Mouse (Mus musculus): ENCODE data around the gene Tsc22d1.

Tsc22d1 gene

GRCm38 (mm10) chr14:76442160-76442559 is 27.4 kb downstream of the Tsc22d1 start:
- no peak for DNase-seq (ENCODE audit: low read depth, low spot score)

- no peak for DNase-seq (ENCODE audit: low read depth, low spot score)
Measured at GRCm38 (mm10) chr14:76448987-76449386, 34.2 kb downstream of the Tsc22d1 start.

- DNase-seq (ENCODE audit: low read depth, low spot score) = no peak
Measured at GRCm38 (mm10) chr14:76451011-76451410, 36.2 kb downstream of the Tsc22d1 start.

GRCm38 (mm10) chr14:76452751-76453360 is 38.1 kb downstream of the Tsc22d1 start:
- no peak for DNase-seq (ENCODE audit: low read depth, low spot score)

- DNase-seq (ENCODE audit: low read depth, low spot score) = no peak
Measured at GRCm38 (mm10) chr14:76454673-76455072, 39.9 kb downstream of the Tsc22d1 start.

- no peak for DNase-seq (ENCODE audit: low read depth, low spot score)
Measured at GRCm38 (mm10) chr14:76455159-76455558, 40.4 kb downstream of the Tsc22d1 start.

GRCm38 (mm10) chr14:76457696-76458095 is 42.9 kb downstream of the Tsc22d1 start:
- no peak for DNase-seq (ENCODE audit: low read depth, low spot score)

- no peak for DNase-seq (ENCODE audit: low read depth, low spot score)
Measured at GRCm38 (mm10) chr14:76460181-76460580, 45.4 kb downstream of the Tsc22d1 start.

GRCm38 (mm10) chr14:76461182-76461775 is 46.5 kb downstream of the Tsc22d1 start:
- DNase-seq (ENCODE audit: low read depth, low spot score) = no peak

GRCm38 (mm10) chr14:76463414-76464098 is 48.8 kb downstream of the Tsc22d1 start:
- no peak for DNase-seq (ENCODE audit: low read depth, low spot score)

GRCm38 (mm10) chr14:76464967-76465366 is 50.2 kb downstream of the Tsc22d1 start:
- DNase-seq (ENCODE audit: low read depth, low spot score) = no peak

GRCm38 (mm10) chr14:76466641-76467323 is 52.0 kb downstream of the Tsc22d1 start:
- DNase-seq (ENCODE audit: low read depth, low spot score) = peak; percentile 53

- no peak for DNase-seq (ENCODE audit: low read depth, low spot score)
Measured at GRCm38 (mm10) chr14:76467932-76468331, 53.2 kb downstream of the Tsc22d1 start.

- DNase-seq (ENCODE audit: low read depth, low spot score) = no peak
Measured at GRCm38 (mm10) chr14:76471301-76471700, 56.5 kb downstream of the Tsc22d1 start.

- DNase-seq (ENCODE audit: low read depth, low spot score) = no peak
Measured at GRCm38 (mm10) chr14:76472487-76472886, 57.7 kb downstream of the Tsc22d1 start.

GRCm38 (mm10) chr14:76473404-76473803 is 58.6 kb downstream of the Tsc22d1 start:
- DNase-seq (ENCODE audit: low read depth, low spot score) = peak; percentile 74

GRCm38 (mm10) chr14:76474165-76474564 is 59.4 kb downstream of the Tsc22d1 start:
- DNase-seq (ENCODE audit: low read depth, low spot score) = peak; percentile 31

- no peak for DNase-seq (ENCODE audit: low read depth, low spot score)
Measured at GRCm38 (mm10) chr14:76476770-76477169, 62.0 kb downstream of the Tsc22d1 start.

GRCm38 (mm10) chr14:76478076-76478475 is 63.3 kb downstream of the Tsc22d1 start:
- DNase-seq (ENCODE audit: low read depth, low spot score) = no peak

- no peak for DNase-seq (ENCODE audit: low read depth, low spot score)
Measured at GRCm38 (mm10) chr14:76478616-76479015, 63.9 kb downstream of the Tsc22d1 start.

GRCm38 (mm10) chr14:76479867-76480266 is 65.1 kb downstream of the Tsc22d1 start:
- DNase-seq (ENCODE audit: low read depth, low spot score) = peak; percentile 27

- DNase-seq (ENCODE audit: low read depth, low spot score) = no peak
Measured at GRCm38 (mm10) chr14:76480507-76480906, 65.7 kb downstream of the Tsc22d1 start.

All from CD4-positive helper T cell, adult 2 months (primary cell).